Mouse (Mus musculus): ENCODE data around the gene Chst15. TPM values are rescaled to one million over a fixed set of nuclear protein-coding genes. Genes with fewer than 3 reads are reported as not detected.

Chst15 gene
- polyA plus RNA-seq, 1 experiment from 2014 or later: 18.5 TPM

DNA sequence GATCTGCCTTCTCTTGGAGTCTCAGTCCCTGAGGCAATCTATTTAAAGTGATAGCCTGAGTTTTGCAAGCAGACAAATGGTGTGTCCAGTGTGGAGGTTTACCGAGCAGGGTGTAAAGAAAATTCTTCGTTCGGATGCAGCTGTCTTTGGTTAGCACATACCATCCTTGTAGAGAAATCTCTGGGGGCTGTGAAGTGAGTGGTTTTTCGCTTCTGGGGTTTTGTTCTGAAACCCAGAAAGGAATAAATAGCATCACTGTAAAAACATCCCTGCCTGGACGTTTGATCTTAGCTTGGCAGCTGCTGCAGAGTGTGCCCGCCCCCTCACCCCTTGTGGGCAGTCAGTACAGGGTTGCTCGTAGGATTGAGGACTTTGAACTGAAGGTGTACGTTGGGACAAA is 39.2 kb upstream of the Chst15 start:
- Histone ChIP-seq H3K27me3 (replicated peaks; ENCODE audit: control insufficient read depth, insufficient read depth, low read length) (no peaks in the 10 kb centered on the region), H3K4me1 (ENCODE audit: control insufficient read depth, insufficient read depth, low read depth, low read length) (no peaks in the 10 kb centered on the region; the same call in 1 of the 2 replicates), H3K9me3 (ENCODE audit: control insufficient read depth, low read length) (no peaks in the 10 kb centered on the region), H3K36me3 (ENCODE audit: control insufficient read depth, insufficient read depth, low read length) (no peaks in the 10 kb centered on the region), H3K9ac (ENCODE audit: low read depth, low read length) (no peak overlapping the region), H3K4me3 (ENCODE audit: low read length) (no peak overlapping the region), H3K27ac (ENCODE audit: low read depth, low read length) (no peak overlapping the region), H3K4me2 (ENCODE audit: low read length) (no peak overlapping the region)
- ATAC-seq: no peak
- WGBS: 22% methylated on average over 8 of the region's 8 CpGs

DNA sequence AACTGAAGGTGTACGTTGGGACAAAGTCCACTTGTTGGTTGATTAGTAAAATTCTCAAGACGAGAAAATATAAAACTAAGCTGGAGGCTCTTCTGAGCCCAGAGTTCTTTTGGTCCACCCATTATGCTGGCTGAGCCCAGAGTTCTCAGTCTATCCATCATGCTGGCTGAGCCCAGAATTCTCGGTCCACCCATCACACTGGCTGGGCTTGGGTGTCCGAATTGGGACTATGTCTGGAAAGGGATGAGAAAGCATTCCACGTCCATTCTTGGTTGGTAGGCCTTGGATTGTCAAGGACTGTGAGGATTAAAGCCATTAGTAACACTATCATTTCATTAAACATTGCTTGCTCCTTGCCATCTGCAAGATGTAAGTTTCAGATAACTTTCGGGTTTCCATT is 38.7 kb upstream of the Chst15 start:
- no peak for ATAC-seq

DNA sequence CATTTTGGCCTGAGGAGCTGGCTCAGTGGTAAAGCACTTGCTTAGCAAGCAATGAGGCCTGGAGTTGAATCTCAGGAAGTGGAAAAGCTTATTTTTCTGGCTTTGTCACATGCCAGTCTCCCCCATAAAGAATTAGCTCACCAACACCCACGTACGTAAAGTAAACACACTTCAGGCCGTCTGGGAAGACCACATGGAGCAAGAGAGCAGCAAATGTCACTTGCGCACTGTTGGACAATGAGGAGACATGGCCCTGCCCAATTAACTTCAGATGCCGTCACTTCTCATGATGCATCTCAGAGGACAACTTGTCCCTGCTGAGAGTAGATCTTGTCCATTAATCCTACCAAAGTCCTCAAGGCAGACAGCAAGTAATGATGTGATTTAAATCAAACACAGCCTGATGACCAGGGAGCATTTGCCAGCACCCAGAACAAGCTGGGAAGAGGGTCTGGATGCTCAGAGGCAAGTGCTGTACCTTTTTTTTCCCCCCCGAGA is 32.1 kb upstream of the Chst15 start:
- H3K27ac ChIP-seq (ENCODE audit: low read depth, low read length): no peak overlapping the region
- H3K4me1 ChIP-seq (ENCODE audit: control insufficient read depth, insufficient read depth, low read depth, low read length): no peaks in the 10 kb centered on the region; the same call in 1 of the 2 replicates
- H3K9ac ChIP-seq (ENCODE audit: low read depth, low read length): no peak overlapping the region
- 75% methylated on average over 6 of the region's 6 CpGs for WGBS
- H3K36me3 ChIP-seq (ENCODE audit: control insufficient read depth, insufficient read depth, low read length): no peaks in the 10 kb centered on the region
- no peak overlapping the region for H3K4me2 ChIP-seq (ENCODE audit: low read length)
- no peaks in the 10 kb centered on the region for H3K9me3 ChIP-seq (ENCODE audit: control insufficient read depth, low read length)
- H3K27me3 ChIP-seq (replicated peaks; ENCODE audit: control insufficient read depth, insufficient read depth, low read length): no peaks in the 10 kb centered on the region
- H3K4me3 ChIP-seq (ENCODE audit: low read length): no peak overlapping the region
- no peak for ATAC-seq

More for the DNA sequence above, 38.7 kb upstream of the Chst15 start:
- 69% methylated on average over 6 of the region's 6 CpGs for WGBS
- no peaks in the 10 kb centered on the region for H3K27me3 ChIP-seq (replicated peaks; ENCODE audit: control insufficient read depth, insufficient read depth, low read length)
- H3K9me3 ChIP-seq (ENCODE audit: control insufficient read depth, low read length): no peaks in the 10 kb centered on the region
- no peaks in the 10 kb centered on the region; the same call in 1 of the 2 replicates for H3K4me1 ChIP-seq (ENCODE audit: control insufficient read depth, insufficient read depth, low read depth, low read length)
- no peaks in the 10 kb centered on the region for H3K36me3 ChIP-seq (ENCODE audit: control insufficient read depth, insufficient read depth, low read length)
- H3K4me2 ChIP-seq (ENCODE audit: low read length): no peak overlapping the region
- H3K4me3 ChIP-seq (ENCODE audit: low read length): no peak overlapping the region
- H3K9ac ChIP-seq (ENCODE audit: low read depth, low read length): no peak overlapping the region
- no peak overlapping the region for H3K27ac ChIP-seq (ENCODE audit: low read depth, low read length)

DNA sequence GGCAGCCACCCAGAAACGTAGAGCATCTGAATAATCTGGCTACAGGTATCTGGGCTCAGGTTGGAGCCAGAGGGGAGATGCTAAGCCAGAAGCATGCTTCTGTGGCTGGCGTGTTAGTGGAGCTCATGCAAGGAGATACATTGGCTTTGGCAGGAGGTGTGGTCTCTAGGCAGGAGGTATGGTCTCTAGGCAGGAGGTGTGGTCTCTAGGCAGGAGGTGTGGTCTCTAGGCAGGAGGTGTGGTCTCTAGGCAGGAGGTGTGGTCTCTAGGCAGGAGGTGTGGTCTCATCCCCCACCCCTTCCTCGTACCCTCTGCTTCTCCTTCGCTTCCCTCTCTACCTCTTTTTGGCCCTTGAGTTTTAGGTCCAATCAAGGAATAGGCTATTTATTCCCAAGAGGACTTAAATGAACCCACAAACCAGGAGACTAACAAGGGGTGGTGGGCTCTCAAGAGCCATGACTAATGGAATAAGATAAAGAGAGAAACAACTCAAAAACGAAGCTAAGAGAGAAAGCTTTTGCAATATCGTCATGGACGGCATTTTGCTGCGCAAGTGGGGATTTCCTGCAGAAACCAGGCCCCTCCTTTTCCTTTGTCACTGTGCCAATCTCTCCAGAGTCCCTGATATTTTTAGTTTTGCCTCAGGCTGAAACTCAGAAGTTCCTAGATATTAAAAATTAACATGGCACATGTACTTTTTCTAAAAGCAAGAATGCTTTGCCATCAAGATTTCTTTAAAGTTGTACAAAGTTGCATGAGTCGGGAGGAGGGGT is 30.4 kb upstream of the Chst15 start:
- ATAC-seq: no peak
- 74% methylated on average over 9 of the region's 9 CpGs for WGBS
- Histone ChIP-seq H3K4me2 (ENCODE audit: low read length) (no peak overlapping the region), H3K4me1 (ENCODE audit: control insufficient read depth, insufficient read depth, low read depth, low read length) (no peaks in the 10 kb centered on the region; the same call in 1 of the 2 replicates), H3K9ac (ENCODE audit: low read depth, low read length) (no peak overlapping the region), H3K27ac (ENCODE audit: low read depth, low read length) (no peak overlapping the region), H3K36me3 (ENCODE audit: control insufficient read depth, insufficient read depth, low read length) (no peaks in the 10 kb centered on the region), H3K27me3 (replicated peaks; ENCODE audit: control insufficient read depth, insufficient read depth, low read length) (no peaks in the 10 kb centered on the region), H3K9me3 (ENCODE audit: control insufficient read depth, low read length) (no peaks in the 10 kb centered on the region), H3K4me3 (ENCODE audit: low read length) (no peak overlapping the region)

DNA sequence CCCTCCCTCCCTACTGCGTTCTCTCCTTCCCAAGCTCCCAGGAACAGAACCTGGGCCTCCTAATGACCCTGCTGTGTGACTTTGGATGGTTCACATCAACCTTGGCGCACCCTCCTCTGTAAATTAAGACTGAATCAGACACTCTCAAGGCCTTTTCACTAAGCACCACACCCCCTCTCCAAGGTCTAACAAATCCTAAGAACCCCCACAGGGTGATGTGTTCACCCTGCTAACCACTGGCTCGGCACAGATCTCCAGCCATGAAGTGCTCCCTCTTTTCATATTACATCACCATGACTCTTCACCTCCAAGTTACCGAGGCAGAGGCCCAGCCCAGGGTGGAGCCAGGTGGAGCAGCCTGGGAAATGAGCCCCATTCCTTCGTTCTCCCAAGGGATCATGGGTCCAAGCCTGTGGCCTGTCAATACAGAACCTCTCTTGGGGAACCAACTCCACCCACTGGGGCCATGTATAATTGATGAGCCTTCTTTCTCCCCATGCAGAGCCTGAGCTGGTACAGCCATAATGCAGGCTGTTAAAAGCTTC is 28.6 kb upstream of the Chst15 start:
- 71% methylated on average over 5 of the region's 5 CpGs for WGBS
- H3K4me1 ChIP-seq (ENCODE audit: control insufficient read depth, insufficient read depth, low read depth, low read length): no peaks in the 10 kb centered on the region
- H3K9ac ChIP-seq (ENCODE audit: low read depth, low read length): no peak overlapping the region
- H3K27ac ChIP-seq (ENCODE audit: low read depth, low read length): no peak overlapping the region
- no peak overlapping the region for H3K4me2 ChIP-seq (ENCODE audit: low read length)
- ATAC-seq: no peak
- H3K4me3 ChIP-seq (ENCODE audit: low read length): no peak overlapping the region
- no peaks in the 10 kb centered on the region for H3K27me3 ChIP-seq (replicated peaks; ENCODE audit: control insufficient read depth, insufficient read depth, low read length)
- H3K36me3 ChIP-seq (ENCODE audit: control insufficient read depth, insufficient read depth, low read length): no peaks in the 10 kb centered on the region
- H3K9me3 ChIP-seq (ENCODE audit: control insufficient read depth, low read length): no peaks in the 10 kb centered on the region

DNA sequence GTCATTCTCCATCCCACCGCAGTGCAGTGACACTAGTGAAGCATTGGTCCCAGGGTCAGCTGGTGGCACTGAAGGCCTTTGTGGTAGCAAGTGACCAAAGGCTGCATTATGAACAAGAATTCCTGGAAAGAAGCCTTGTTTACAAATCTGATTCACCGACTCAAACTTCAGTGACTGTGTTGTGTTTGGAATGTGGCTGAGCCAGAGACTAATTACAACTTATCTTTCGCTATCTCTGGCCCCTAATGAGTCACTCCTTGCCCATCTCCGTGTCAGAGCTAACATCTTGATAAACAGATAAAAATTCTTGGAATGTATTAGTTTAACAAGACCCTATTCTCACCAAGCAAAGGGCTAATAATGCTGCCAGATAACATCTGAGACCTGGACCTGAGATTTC is 27.6 kb upstream of the Chst15 start:
- WGBS: 82% methylated on average over 4 of the region's 4 CpGs
- H3K4me1 ChIP-seq (ENCODE audit: control insufficient read depth, insufficient read depth, low read depth, low read length): no peaks in the 10 kb centered on the region
- H3K4me2 ChIP-seq (ENCODE audit: low read length): no peak overlapping the region
- H3K9ac ChIP-seq (ENCODE audit: low read depth, low read length): no peak overlapping the region
- no peak overlapping the region for H3K4me3 ChIP-seq (ENCODE audit: low read length)
- H3K36me3 ChIP-seq (ENCODE audit: control insufficient read depth, insufficient read depth, low read length): no peaks in the 10 kb centered on the region
- H3K9me3 ChIP-seq (ENCODE audit: control insufficient read depth, low read length): no peaks in the 10 kb centered on the region
- H3K27ac ChIP-seq (ENCODE audit: low read depth, low read length): no peak overlapping the region
- no peaks in the 10 kb centered on the region for H3K27me3 ChIP-seq (replicated peaks; ENCODE audit: control insufficient read depth, insufficient read depth, low read length)
- no peak for ATAC-seq

DNA sequence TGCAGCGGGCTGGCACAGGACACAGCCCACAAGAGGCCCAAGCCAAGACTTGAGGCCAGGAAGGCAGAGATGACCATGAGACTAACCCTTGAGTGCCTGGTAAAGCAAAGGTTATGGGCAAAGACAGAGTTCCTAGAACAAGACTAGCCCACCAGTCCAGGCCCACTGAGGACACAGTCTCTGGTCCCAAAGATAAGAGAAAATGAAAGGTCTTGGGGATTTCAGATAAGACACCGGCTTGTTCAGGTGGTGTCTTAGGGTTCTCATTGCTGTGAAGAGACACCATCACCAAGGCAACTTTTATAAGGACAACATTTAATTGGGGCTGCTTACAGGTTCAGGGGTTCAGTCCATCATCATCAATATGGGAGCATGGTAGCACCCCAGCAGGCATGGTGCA is 26.9 kb upstream of the Chst15 start:
- no peaks in the 10 kb centered on the region for H3K36me3 ChIP-seq (ENCODE audit: control insufficient read depth, insufficient read depth, low read length)
- H3K4me3 ChIP-seq (ENCODE audit: low read length): no peak overlapping the region
- H3K4me1 ChIP-seq (ENCODE audit: control insufficient read depth, insufficient read depth, low read depth, low read length): no peaks in the 10 kb centered on the region
- H3K4me2 ChIP-seq (ENCODE audit: low read length): no peak overlapping the region
- no peak overlapping the region for H3K9ac ChIP-seq (ENCODE audit: low read depth, low read length)
- H3K27ac ChIP-seq (ENCODE audit: low read depth, low read length): no peak overlapping the region
- 96% methylated on average over 2 of the region's 2 CpGs for WGBS
- ATAC-seq: no peak
- no peaks in the 10 kb centered on the region for H3K9me3 ChIP-seq (ENCODE audit: control insufficient read depth, low read length)
- no peaks in the 10 kb centered on the region for H3K27me3 ChIP-seq (replicated peaks; ENCODE audit: control insufficient read depth, insufficient read depth, low read length)

DNA sequence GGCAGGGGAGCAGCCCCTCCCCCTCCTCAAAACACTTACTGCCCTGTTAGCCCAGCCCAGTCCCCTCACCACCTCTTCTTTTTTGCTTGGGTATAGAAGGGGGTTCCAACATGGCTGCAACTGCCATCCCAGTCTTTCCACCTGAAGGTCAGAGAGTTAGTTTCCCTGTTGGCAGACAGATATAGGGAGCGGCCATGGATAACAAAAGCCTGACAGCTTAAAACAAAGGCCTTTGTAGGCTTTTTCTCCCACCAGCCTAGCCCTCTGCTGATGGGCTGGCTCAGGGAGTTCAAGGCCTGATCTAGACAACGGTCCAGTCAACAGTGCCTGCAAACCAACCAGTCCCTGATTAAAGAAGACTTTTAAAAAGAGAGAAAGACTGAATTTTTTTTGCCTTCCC is 26.1 kb upstream of the Chst15 start:
- Histone ChIP-seq H3K27me3 (replicated peaks; ENCODE audit: control insufficient read depth, insufficient read depth, low read length) (no peaks in the 10 kb centered on the region), H3K4me2 (ENCODE audit: low read length) (no peak overlapping the region), H3K4me1 (ENCODE audit: control insufficient read depth, insufficient read depth, low read depth, low read length) (no peaks in the 10 kb centered on the region; the same call in none of the 2 replicates), H3K27ac (ENCODE audit: low read depth, low read length) (no peak overlapping the region), H3K9me3 (ENCODE audit: control insufficient read depth, low read length) (no peaks in the 10 kb centered on the region), H3K9ac (ENCODE audit: low read depth, low read length) (no peak overlapping the region), H3K4me3 (ENCODE audit: low read length) (no peak overlapping the region), H3K36me3 (ENCODE audit: control insufficient read depth, insufficient read depth, low read length) (no peaks in the 10 kb centered on the region)
- ATAC-seq: no peak
- 58% methylated on average over 2 of the region's 2 CpGs for WGBS

DNA sequence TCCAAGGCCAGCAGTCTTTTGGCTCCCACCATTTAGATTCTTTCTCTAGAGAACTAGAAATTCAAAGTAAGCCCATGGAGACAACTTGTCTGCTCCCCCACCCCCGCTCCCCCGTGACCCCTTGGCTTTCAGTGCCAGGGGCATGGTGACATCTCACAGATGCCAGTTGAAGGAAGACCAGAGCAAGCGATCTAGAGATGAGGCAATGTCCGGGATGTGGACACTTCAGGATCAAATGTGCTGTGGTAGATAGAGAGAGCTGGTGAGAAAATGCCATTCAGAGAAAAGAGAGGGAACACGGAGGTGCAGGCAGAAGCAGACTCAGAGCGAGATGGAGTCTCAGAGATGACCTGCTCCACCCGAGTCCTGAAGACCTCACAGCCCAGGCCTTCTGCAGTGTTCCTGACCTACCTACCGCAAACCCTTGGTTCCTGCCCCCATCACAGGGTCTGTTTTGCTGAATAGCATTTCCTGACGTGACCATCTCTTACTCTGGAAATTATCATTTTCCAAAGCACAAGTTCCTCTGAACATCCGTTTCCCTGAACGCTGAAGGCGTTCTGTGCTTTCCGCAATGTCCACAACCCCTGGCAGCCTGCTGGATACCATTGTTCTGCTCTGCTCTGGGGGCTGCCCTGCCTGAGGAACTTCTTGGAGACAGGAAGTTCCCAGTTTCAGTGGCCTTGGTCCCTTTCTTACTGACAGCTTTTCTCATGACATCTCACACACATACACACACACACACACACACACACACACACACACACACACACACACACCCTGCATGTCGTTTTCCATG is 22.2 kb upstream of the Chst15 start:
- Histone ChIP-seq H3K27me3 (replicated peaks; ENCODE audit: control insufficient read depth, insufficient read depth, low read length) (no peaks in the 10 kb centered on the region), H3K27ac (ENCODE audit: low read depth, low read length) (no peak overlapping the region), H3K36me3 (ENCODE audit: control insufficient read depth, insufficient read depth, low read length) (no peaks in the 10 kb centered on the region), H3K9me3 (ENCODE audit: control insufficient read depth, low read length) (no peaks in the 10 kb centered on the region), H3K4me2 (ENCODE audit: low read length) (no peak overlapping the region), H3K9ac (ENCODE audit: low read depth, low read length) (no peak overlapping the region), H3K4me3 (ENCODE audit: low read length) (no peak overlapping the region), H3K4me1 (ENCODE audit: control insufficient read depth, insufficient read depth, low read depth, low read length) (peaks cover 13% of the 10 kb centered on the region)
- no peak for ATAC-seq
- 81% methylated on average over 14 of the region's 14 CpGs for WGBS
